ENCODE assay signal across 14 mouse cellular contexts in the genomic region with DNA sequence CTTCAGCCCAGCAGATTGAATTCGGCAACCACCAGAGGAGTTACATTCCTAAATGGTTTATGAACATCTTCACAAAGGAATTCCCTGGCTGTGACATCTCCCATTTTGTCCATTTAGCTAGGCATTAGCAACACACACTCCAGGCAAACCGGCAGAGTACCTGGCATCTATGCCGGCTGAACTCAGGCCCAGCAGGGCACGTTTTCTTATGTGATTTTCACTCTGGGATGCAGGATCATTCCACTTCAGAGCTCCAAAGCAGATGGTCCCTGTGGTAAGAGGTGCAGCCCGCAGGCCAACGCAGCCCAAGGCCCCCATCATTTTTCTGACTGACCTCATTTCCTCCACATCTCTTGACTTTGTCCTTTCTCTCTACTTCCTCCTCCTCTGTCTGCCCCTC.
"Had no signal": no experiment of that assay in that cellular context is flagged by ENCODE, and none has a peak within 500 bp of the region (broad histone marks: within the 10 kb centered on the region; RNA-seq: fewer than 3 reads in every experiment).

No protein-coding gene starts in this region.

- H3K4me2 ChIP-seq: liver, embryonic 11.5 days; liver, embryonic 15.5 days; midbrain, embryonic 13.5 days; neural tube, embryonic 12.5 days had no signal

- H3K27me3 ChIP-seq: liver, embryonic 15.5 days; midbrain, embryonic 13.5 days; neural tube, embryonic 12.5 days had no signal

- H3K27ac ChIP-seq: limb, embryonic 10.5 days; liver, embryonic 15.5 days; midbrain, embryonic 13.5 days; neural tube, embryonic 12.5 days; stomach, postnatal 0 days had no signal

- H3K36me3 ChIP-seq: limb, embryonic 10.5 days; liver, embryonic 15.5 days; midbrain, embryonic 13.5 days; neural tube, embryonic 12.5 days had no signal

- H3K9ac ChIP-seq: liver, embryonic 15.5 days; midbrain, embryonic 13.5 days; neural tube, embryonic 12.5 days had no signal

- H3K4me1 ChIP-seq: limb, embryonic 10.5 days; liver, embryonic 15.5 days; neural tube, embryonic 12.5 days had no signal

- H3K9me3 ChIP-seq: limb, embryonic 10.5 days; liver, embryonic 15.5 days; midbrain, embryonic 13.5 days; neural tube, embryonic 12.5 days had no signal

- ATAC-seq: lung, postnatal 0 days; midbrain, embryonic 13.5 days had no signal

- DNase-seq: kidney, adult 8-10 months; kidney, postnatal 25 days; lung, adult 2 months; lung, postnatal 36 days; right cerebral cortex, postnatal 25 days; thymus, adult 18-20 months; thymus, postnatal 14 days had no signal

- H3K4me3 ChIP-seq: limb, embryonic 10.5 days; liver, embryonic 15.5 days; midbrain, embryonic 13.5 days; neural tube, embryonic 12.5 days had no signal
